Comparison of ENCODE assay signal across 21 mouse cellular contexts in the genomic region with DNA sequence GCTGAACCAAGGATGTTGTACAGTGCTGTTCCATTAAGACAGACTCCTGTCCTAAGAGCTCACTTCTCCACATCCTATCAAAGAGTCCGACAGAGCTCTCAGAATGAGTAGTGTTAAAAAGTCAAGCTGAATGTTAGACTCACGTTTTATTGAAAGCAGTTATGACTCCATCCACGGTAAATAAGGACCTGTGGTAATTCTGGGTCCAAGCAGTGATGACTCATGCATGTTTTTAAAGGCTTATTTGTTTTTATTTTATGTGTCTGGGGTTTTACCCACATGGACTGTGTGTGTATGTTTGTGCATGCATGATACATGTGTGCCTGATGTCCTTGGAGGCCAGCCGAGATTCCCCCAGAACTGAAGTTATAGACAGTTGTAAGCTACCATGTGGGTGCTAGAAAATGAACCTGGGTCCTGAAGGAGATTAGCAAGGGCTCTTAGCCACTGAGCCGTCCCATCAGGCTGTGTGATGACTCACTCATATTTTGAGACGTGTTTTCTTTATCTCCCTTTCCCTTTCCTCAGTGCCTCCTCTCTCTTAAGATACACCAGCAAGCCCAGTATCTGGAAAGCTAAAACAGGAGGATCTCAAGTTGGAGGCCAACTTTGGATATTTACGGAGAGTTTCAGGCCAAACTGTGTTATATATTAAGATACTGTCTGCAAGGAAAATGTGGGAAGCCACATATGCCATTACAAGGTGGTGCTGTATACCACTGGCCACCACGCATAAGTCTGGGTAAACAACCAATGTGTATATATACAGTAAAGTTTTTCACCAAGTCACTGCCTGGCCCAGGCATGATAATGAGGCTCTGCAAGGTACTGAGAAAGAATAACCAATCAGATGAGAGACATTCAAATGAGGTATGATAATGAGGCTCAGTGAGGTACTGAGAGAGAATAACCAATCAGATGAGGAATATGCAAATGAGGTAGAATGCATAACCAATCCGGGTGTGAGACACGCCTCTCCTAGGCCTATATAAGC. TPM values are rescaled to one million over a fixed set of nuclear protein-coding genes. Genes with fewer than 3 reads are reported as not detected.
DNase-seq lines count a peak whose midpoint lies in the region; ATAC-seq lines count a peak whose summit lies in the region.
"Had no signal": no experiment of that assay in that cellular context is flagged by ENCODE, and none has a peak within 500 bp of the region (broad histone marks: within the 10 kb centered on the region; RNA-seq: fewer than 3 reads in every experiment).

No protein-coding gene starts in this region.

- H3K4me1 ChIP-seq in megakaryocyte, embryonic 14.5 days = peaks cover 15% of the 10 kb centered on the region
- peaks cover 47% of the 10 kb centered on the region for H3K4me1 ChIP-seq in liver, embryonic 13.5 days (replicated peaks)
- peaks cover 4% of the 10 kb centered on the region; the same call in 1 of the 2 replicates for H3K4me1 ChIP-seq in hindbrain, embryonic 13.5 days (replicated peaks)
- H3K4me1 ChIP-seq: hindbrain, embryonic 12.5 days; stomach, embryonic 15.5 days had no signal

- no peaks in the 10 kb centered on the region for H3K36me3 ChIP-seq in megakaryocyte, embryonic 14.5 days (replicated peaks; ENCODE audit: low read length)
- H3K36me3 ChIP-seq in liver, embryonic 13.5 days = no peaks in the 10 kb centered on the region
- H3K36me3 ChIP-seq in hindbrain, embryonic 13.5 days = no peaks in the 10 kb centered on the region
- H3K36me3 ChIP-seq: forebrain, embryonic 12.5 days; G1E; hindbrain, embryonic 12.5 days; stomach, embryonic 15.5 days had no signal

- DNase-seq in liver, embryonic 13.5 days = no peak
- no peak for DNase-seq in right cerebral cortex, adult 2 months (ENCODE audit: low spot score in 2 of 2)
- no peak for DNase-seq in frontal cortex, postnatal 14 days (ENCODE audit: low spot score in 2 of 2)
- DNase-seq: cerebellum, adult 2 months; cerebellum, postnatal 36 days; gastrocnemius, postnatal 25 days; layer of hippocampus, postnatal 36 days; midbrain, embryonic 14.5 days; right cerebral cortex, postnatal 14 days; thymus, adult 2 months had no signal

- no peaks in the 10 kb centered on the region for H3K27me3 ChIP-seq in megakaryocyte, embryonic 14.5 days (replicated peaks)
- H3K27me3 ChIP-seq in liver, embryonic 13.5 days = no peaks in the 10 kb centered on the region
- no peaks in the 10 kb centered on the region for H3K27me3 ChIP-seq in hindbrain, embryonic 13.5 days
- H3K27me3 ChIP-seq: forebrain, embryonic 12.5 days; hindbrain, embryonic 12.5 days; stomach, embryonic 15.5 days had no signal

- no peak overlapping the region for H3K9ac ChIP-seq in liver, embryonic 13.5 days
- H3K9ac ChIP-seq in hindbrain, embryonic 13.5 days = no peak overlapping the region
- H3K9ac ChIP-seq: forebrain, embryonic 12.5 days; hindbrain, embryonic 12.5 days; stomach, embryonic 15.5 days had no signal

- H3K4me2 ChIP-seq in liver, embryonic 13.5 days = no peak overlapping the region
- no peak overlapping the region for H3K4me2 ChIP-seq in hindbrain, embryonic 13.5 days
- H3K4me2 ChIP-seq: forebrain, embryonic 12.5 days; hindbrain, embryonic 12.5 days; stomach, embryonic 15.5 days had no signal

- WGBS in liver, embryonic 13.5 days (ENCODE audit: insufficient replicate concordance) = 76% methylated on average over 10 of the region's 10 CpGs
- WGBS in hindbrain, embryonic 13.5 days = 95% methylated on average over 10 of the region's 10 CpGs

- H3K9me3 ChIP-seq in megakaryocyte, embryonic 14.5 days = no peaks in the 10 kb centered on the region
- no peaks in the 10 kb centered on the region for H3K9me3 ChIP-seq in liver, embryonic 13.5 days (replicated peaks)
- no peaks in the 10 kb centered on the region for H3K9me3 ChIP-seq in hindbrain, embryonic 13.5 days
- H3K9me3 ChIP-seq: forebrain, embryonic 12.5 days; G1E; hindbrain, embryonic 12.5 days; stomach, embryonic 15.5 days had no signal

- no peak for ATAC-seq in megakaryocyte, adult 5-6 weeks (ENCODE audit: poor library complexity, severe bottlenecking)
- ATAC-seq in activated CD4-positive, CD25-positive, alpha-beta regulatory T cell, adult 4 months = peak; percentile 41
- ATAC-seq in liver, embryonic 13.5 days (ENCODE audit: low read depth) = peak; percentile 82
- no peak for ATAC-seq in hindbrain, embryonic 13.5 days (ENCODE audit: low FRiP score)
- ATAC-seq: intestine, postnatal 0 days had no signal

- H3K4me3 ChIP-seq in megakaryocyte, embryonic 14.5 days (replicated peaks) = peak overlapping the region; percentile 28
- H3K4me3 ChIP-seq in liver, embryonic 13.5 days (replicated peaks) = no peak overlapping the region
- no peak overlapping the region for H3K4me3 ChIP-seq in hindbrain, embryonic 13.5 days
- H3K4me3 ChIP-seq: forebrain, embryonic 12.5 days; hindbrain, embryonic 12.5 days; layer of hippocampus, adult 2 months; stomach, embryonic 15.5 days had no signal

- peak overlapping the region; percentile 76 for H3K27ac ChIP-seq in liver, embryonic 13.5 days
- no peak overlapping the region for H3K27ac ChIP-seq in hindbrain, embryonic 13.5 days
- H3K27ac ChIP-seq: forebrain, embryonic 12.5 days; hindbrain, embryonic 12.5 days; kidney, postnatal 0 days; layer of hippocampus, adult 2 months; stomach, embryonic 15.5 days had no signal

RNA-seq across cellular contexts. Expression of a gene that starts 5.8 kb away (rescaled TPM):
- 0.62 TPM in 1 of 2 replicates, not detected in the other for polyA plus RNA-seq in megakaryocyte, embryonic 14.5 days (2012; ENCODE audit: insufficient read depth, low replicate concordance)
- total RNA-seq in megakaryocyte, adult 5-6 weeks (2015) = 7.4 and 9.8 TPM in 2 replicates
- total RNA-seq in megakaryocyte, adult 5-6 weeks (2017) = 7.7 and 11.0 TPM in 2 replicates
- polyA plus RNA-seq in activated CD4-positive, CD25-positive, alpha-beta regulatory T cell, adult 4 months (2017; shearing (Covaris generic)) = 1 to 10 TPM; 3.3 to 8.7 TPM
- polyA plus RNA-seq in liver, embryonic 13.5 days (2015; fragmentation: Nextera tagmentation; extraction: Ambion mirVana) = 5.3 and 6.0 TPM in 2 replicates
- 39.0 and 45.1 TPM in 2 replicates for polyA plus RNA-seq in hindbrain, embryonic 13.5 days (2015; fragmentation: Nextera tagmentation; extraction: Ambion mirVana)

RNA-seq across cellular contexts. Expression of a gene that starts 16.0 kb away (rescaled TPM):
- polyA plus RNA-seq in megakaryocyte, embryonic 14.5 days (2012; ENCODE audit: insufficient read depth, low replicate concordance) = 15.1 and 19.6 TPM in 2 replicates
- total RNA-seq in megakaryocyte, adult 5-6 weeks (2015) = 44.0 and 52.2 TPM in 2 replicates
- 92.3 and 104 TPM in 2 replicates for total RNA-seq in megakaryocyte, adult 5-6 weeks (2017)
- polyA plus RNA-seq in activated CD4-positive, CD25-positive, alpha-beta regulatory T cell, adult 4 months (2017; shearing (Covaris generic)) = 10 to 100 TPM; 38.9 to 48.9 TPM
- polyA plus RNA-seq in liver, embryonic 13.5 days (2015; fragmentation: Nextera tagmentation; extraction: Ambion mirVana) = 13.0 and 14.2 TPM in 2 replicates
- 27.1 and 27.2 TPM in 2 replicates for polyA plus RNA-seq in hindbrain, embryonic 13.5 days (2015; fragmentation: Nextera tagmentation; extraction: Ambion mirVana)

Comparison
In these comparisons a context has a peak if more than half of its experiments do, and no peak if none do; other contexts are left out.
1. ATAC-seq: peak in activated CD4-positive, CD25-positive, alpha-beta regulatory T cell, adult 4 months (single experiment) and liver, embryonic 13.5 days (single experiment); none in megakaryocyte, adult 5-6 weeks (single experiment) and hindbrain, embryonic 13.5 days (single experiment).